Mouse (Mus musculus) CH12.LX (cell line): Measurements from ENCODE around the gene Megf11. TPM values are rescaled to one million over a fixed set of nuclear protein-coding genes. Genes with fewer than 3 reads are reported as not detected.

Source experiments
- DNase-seq: peaks from one replicate; pipeline ENCODE4 v3.0.0-alpha.2; 2013; ENCODE audit errors: extremely low read depth
- H3K27ac ChIP-seq: 2 replicates; pipeline ENCODE4 v1.5.1; 2012; ENCODE audit warnings: low read depth, mild to moderate bottlenecking, control low read depth, moderate library complexity; ENCODE audit not compliant: insufficient read depth
- H3K27me3 ChIP-seq: replicated peaks from 2 replicates; pipeline ENCODE3; 2012; ENCODE audit warnings: inconsistent platforms
- H3K36me3 ChIP-seq, 2 experiments: replicated peaks in 1 of 2; 2 replicates each; pipeline versions ENCODE3 to v1.6.1; 2012; ENCODE audit warnings: inconsistent platforms in 1 of 2, low read length in 1 of 2, mild to moderate bottlenecking in 1 of 2, mixed read lengths in 1 of 2, moderate library complexity in 1 of 2; ENCODE audit not compliant: control insufficient read depth in 1 of 2, insufficient read depth in 1 of 2
- H3K4me1 ChIP-seq, 2 experiments: 2 replicates each; pipeline ENCODE4 v1.6.1; 2012; ENCODE audit warnings: inconsistent platforms in 1 of 2, moderate library complexity in 1 of 2; ENCODE audit not compliant: insufficient read depth in 2 of 2, control insufficient read depth in 1 of 2
- H3K4me2 ChIP-seq: 2 replicates; pipeline ENCODE4 v1.6.1; 2012; ENCODE audit warnings: low read depth, mild to moderate bottlenecking, control low read depth; ENCODE audit not compliant: poor library complexity, insufficient read depth, severe bottlenecking
- H3K4me3 ChIP-seq, 3 experiments: fragments of 150-350 bp in 1 of 3; sonication (generic) in 1 of 3; replicated peaks in 1 of 3; 2 replicates each; pipeline versions ENCODE3 to v1.5.1; 2011 to 2012; ENCODE audit warnings: low read depth in 2 of 3, low read length in 2 of 3, mild to moderate bottlenecking in 2 of 3, moderate library complexity in 2 of 3, control low read depth in 1 of 3, improper control_type of control experiment in 1 of 3, inconsistent platforms in 1 of 3, mixed read lengths in 1 of 3; ENCODE audit not compliant: poor library complexity in 1 of 3
- H3K79me2 ChIP-seq: replicated peaks from 2 replicates; pipeline ENCODE4 v1.6.1; 2012; ENCODE audit warnings: mild to moderate bottlenecking, moderate library complexity; ENCODE audit not compliant: control insufficient read depth, poor library complexity, insufficient read depth, severe bottlenecking; ENCODE audit errors: extremely low read depth
- H3K9ac ChIP-seq: 2 replicates; pipeline ENCODE4 v1.6.1; 2012; ENCODE audit warnings: low read depth, mild to moderate bottlenecking, control low read depth, moderate library complexity; ENCODE audit not compliant: insufficient read depth
- H3K9me3 ChIP-seq: replicated peaks from 2 replicates; pipeline ENCODE3; 2012; ENCODE audit warnings: low read length, inconsistent platforms, mixed read lengths
- BHLHE40 ChIP-seq: IDR thresholded peaks from 2 replicates; pipeline ENCODE4 v1.6.1; 2011; ENCODE audit warnings: mild to moderate bottlenecking, low read depth, low read length, improper control_type of control experiment
- CHD2 ChIP-seq: IDR thresholded peaks from 2 replicates; pipeline ENCODE4 v1.6.1; 2011; ENCODE audit warnings: low read length, improper control_type of control experiment
- CTCF ChIP-seq, 2 experiments: IDR thresholded peaks in 1 of 2; conservative IDR thresholded peaks in 1 of 2; 2 replicates each; pipeline ENCODE4 v1.5.1; 2011 to 2012; ENCODE audit warnings: low read depth in 2 of 2, low read length in 2 of 2, improper control_type of control experiment in 1 of 2, inconsistent platforms in 1 of 2, mild to moderate bottlenecking in 1 of 2, moderate library complexity in 1 of 2
- E2F4 ChIP-seq: IDR thresholded peaks from 2 replicates; pipeline ENCODE4 v1.6.1; 2011; ENCODE audit warnings: low read depth, low read length, improper control_type of control experiment; ENCODE audit not compliant: insufficient replicate concordance
- ELF1 ChIP-seq: IDR thresholded peaks from 2 replicates; pipeline ENCODE4 v1.6.1; 2014; ENCODE audit warnings: low read depth, mild to moderate bottlenecking, inconsistent platforms, low read length, improper control_type of control experiment
- ETS1 ChIP-seq: conservative IDR thresholded peaks from 2 replicates; pipeline ENCODE4 v1.6.1; 2012; ENCODE audit warnings: low read depth, mild to moderate bottlenecking, inconsistent platforms, low read length, improper control_type of control experiment, moderate library complexity
- GABPA ChIP-seq: IDR thresholded peaks from 2 replicates; pipeline ENCODE4 v1.6.1; 2012; ENCODE audit warnings: low read depth, low read length, improper control_type of control experiment, inconsistent platforms; ENCODE audit not compliant: insufficient replicate concordance
- JUN ChIP-seq: IDR thresholded peaks from 2 replicates; pipeline ENCODE4 v1.6.1; 2011; ENCODE audit warnings: low read depth, mild to moderate bottlenecking, low read length, improper control_type of control experiment, moderate library complexity; ENCODE audit not compliant: insufficient read depth
- JUND ChIP-seq: conservative IDR thresholded peaks from 2 replicates; pipeline ENCODE4 v1.6.1; 2011; ENCODE audit warnings: low read depth, low read length, improper control_type of control experiment
- MAFK ChIP-seq: IDR thresholded peaks from 2 replicates; pipeline ENCODE4 v1.6.1; 2011; ENCODE audit warnings: low read length, improper control_type of control experiment; ENCODE audit not compliant: insufficient replicate concordance
- MAZ ChIP-seq: IDR thresholded peaks from 2 replicates; pipeline ENCODE4 v1.6.1; 2012; ENCODE audit warnings: low read depth, mild to moderate bottlenecking, inconsistent platforms, low read length, improper control_type of control experiment, moderate library complexity
- MXI1 ChIP-seq: IDR thresholded peaks from 2 replicates; pipeline ENCODE4 v1.6.1; 2011; ENCODE audit warnings: mild to moderate bottlenecking, low read depth, low read length, improper control_type of control experiment
- MYC ChIP-seq: IDR thresholded peaks from 2 replicates; pipeline ENCODE4 v1.6.1; 2011; ENCODE audit warnings: low read depth, mild to moderate bottlenecking, improper control_type of control experiment, low read length
- NELFE ChIP-seq: IDR thresholded peaks from 2 replicates; pipeline ENCODE4 v1.6.1; 2011; ENCODE audit warnings: low read depth, low read length, improper control_type of control experiment
- NRF1 ChIP-seq: IDR thresholded peaks from 2 replicates; pipeline ENCODE4 v1.6.1; 2014; ENCODE audit warnings: low read depth, mild to moderate bottlenecking, inconsistent platforms, low read length, improper control_type of control experiment, moderate library complexity
- PAX5 ChIP-seq: IDR thresholded peaks from 2 replicates; pipeline ENCODE4 v1.6.1; 2012; ENCODE audit warnings: low read length, inconsistent platforms, mixed read lengths
- POLR2A ChIP-seq: IDR thresholded peaks from 2 replicates; pipeline ENCODE4 v1.6.1; 2011; ENCODE audit warnings: low read depth, mild to moderate bottlenecking, improper control_type of control experiment, low read length
- POLR2AphosphoS2 ChIP-seq: IDR thresholded peaks from 2 replicates; pipeline ENCODE4 v1.6.1; 2011; ENCODE audit warnings: low read depth, low read length, improper control_type of control experiment
- RAD21 ChIP-seq: IDR thresholded peaks from 2 replicates; pipeline ENCODE4 v1.6.1; 2011; ENCODE audit warnings: low read depth, mild to moderate bottlenecking, low read length, improper control_type of control experiment, moderate library complexity
- RCOR1 ChIP-seq: conservative IDR thresholded peaks from 2 replicates; pipeline ENCODE4 v1.6.1; 2012; ENCODE audit warnings: low read depth, mild to moderate bottlenecking, inconsistent platforms, low read length, improper control_type of control experiment
- SIN3A ChIP-seq: IDR thresholded peaks from 2 replicates; pipeline ENCODE4 v1.6.1; 2012; ENCODE audit warnings: low read length, improper control_type of control experiment, inconsistent platforms
- SMC3 ChIP-seq: IDR thresholded peaks from 2 replicates; pipeline ENCODE4 v1.6.1; 2011; ENCODE audit warnings: low read depth, low read length, improper control_type of control experiment
- TBP ChIP-seq: conservative IDR thresholded peaks from 2 replicates; pipeline ENCODE4 v1.6.1; 2011; ENCODE audit warnings: low read depth, low read length, improper control_type of control experiment
- TCF12 ChIP-seq: IDR thresholded peaks from 2 replicates; pipeline ENCODE4 v1.6.1; 2014; ENCODE audit warnings: low read depth, mild to moderate bottlenecking, inconsistent platforms, low read length, improper control_type of control experiment
- UBTF ChIP-seq: IDR thresholded peaks from 2 replicates; pipeline ENCODE4 v1.6.1; 2012; ENCODE audit warnings: low read depth, mild to moderate bottlenecking, inconsistent platforms, low read length, improper control_type of control experiment, moderate library complexity
- ZC3H11A ChIP-seq: IDR thresholded peaks from 2 replicates; pipeline ENCODE4 v1.6.1; 2012; ENCODE audit warnings: low read depth, mild to moderate bottlenecking, inconsistent platforms, low read length, improper control_type of control experiment
- ZKSCAN1 ChIP-seq: IDR thresholded peaks from 2 replicates; pipeline ENCODE4 v1.6.1; 2012; ENCODE audit warnings: low read depth, inconsistent platforms, low read length, improper control_type of control experiment, borderline replicate concordance
- ZMIZ1 ChIP-seq: IDR thresholded peaks from 2 replicates; pipeline ENCODE4 v1.6.1; 2012; ENCODE audit warnings: low read depth, mild to moderate bottlenecking, inconsistent platforms, low read length, improper control_type of control experiment
- ZNF384 ChIP-seq: IDR thresholded peaks from 2 replicates; pipeline ENCODE4 v1.6.1; 2012; ENCODE audit warnings: low read depth, low read length, improper control_type of control experiment, inconsistent platforms
- dilution Hi-C: fragments of 300-500 bp; cut with MboI; formaldehyde crosslinking; loops from 2 replicates; pipeline ENCODE4 v1.14.3; 2020; ENCODE audit warnings: low sequenced_read_pairs; ENCODE audit not compliant: extremely low pct_unique_long_range_greater_than_20kb, extremely low pct_ligation_motif_present
- in situ Hi-C: fragments of 300-500 bp; cut with MboI; formaldehyde crosslinking; loops from 3 replicates; pipeline ENCODE4 v1.14.3; 2019; ENCODE audit warnings: low sequenced_read_pairs, low pct_ligation_motif_present, low pct_unique_long_range_greater_than_20kb, mixed read lengths
- polyA plus RNA-seq: library from polyadenylated mRNA; unstranded; fragments of >175 nt; gene quantifications from 2 replicates; pipeline ENCODE4 v1.2.1, GENCODE M21; 2012; ENCODE audit warnings: low read depth; ENCODE audit not compliant: insufficient read length
- total RNA-seq, 2 experiments: library from RNA; depleted of rRNA; stranded (reverse); fragments of 300-350 nt in 1 of 2; fragments of >200 nt in 1 of 2; gene quantifications; 2 replicates each; pipeline ENCODE4 v1.2.3; 2012 to 2014

The Megf11 gene
- total and polyA plus RNA-seq, 3 experiments, result 0.04 to 0.59 TPM; not detected in 1

DNA sequence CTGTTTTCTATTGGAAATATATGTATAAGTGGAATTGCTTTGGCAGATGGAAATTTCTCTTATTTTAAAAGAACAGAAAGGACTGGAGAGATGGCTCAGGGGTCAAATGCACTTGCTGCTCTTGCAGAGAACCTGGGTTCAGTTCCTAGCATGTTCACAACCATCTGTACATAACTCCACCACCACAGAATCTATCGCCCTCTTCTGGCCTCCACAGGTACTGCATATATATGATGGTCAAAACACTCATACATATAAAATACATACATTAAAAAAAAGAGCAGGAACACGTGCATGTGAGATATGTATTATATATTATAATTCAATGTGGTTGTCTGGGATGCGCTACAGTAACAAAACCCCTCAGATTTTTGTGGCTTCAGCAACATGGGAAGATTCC, 34.2 kb upstream of the Megf11 start:
- TF ChIP-seq MXI1, result no peak
- TF ChIP-seq JUN, result no peak
- no peak for TF ChIP-seq UBTF
- TF ChIP-seq E2F4, result no peak
- no peak for TF ChIP-seq GABPA
- no peak for TF ChIP-seq TCF12
- peak; percentile 25; the same call in 1 of the 2 replicates for TF ChIP-seq SMC3
- TF ChIP-seq ZNF384, result no peak
- TF ChIP-seq CTCF (conservative IDR thresholded peaks at IDR 0.05 in 1 of 2, IDR thresholded peaks at IDR 0.05 in 1 of 2; ENCODE audit: low read depth in 2 of 2, low read length in 2 of 2), result peak; percentile 58 to 64
- TF ChIP-seq POLR2A, result no peak
- no peak for TF ChIP-seq ETS1
- no peak for TF ChIP-seq ELF1
- TF ChIP-seq ZKSCAN1, result no peak
- TF ChIP-seq BHLHE40, result no peak
- TF ChIP-seq ZC3H11A, result no peak
- no peak for TF ChIP-seq ZMIZ1
- no peak for TF ChIP-seq JUND
- no peak for TF ChIP-seq MYC
- TF ChIP-seq RCOR1, result no peak
- peak; percentile 7 for TF ChIP-seq RAD21
- no peak for TF ChIP-seq MAZ
- TF ChIP-seq NELFE, result no peak
- Histone ChIP-seq H3K27ac (no peak overlapping the region), H3K27me3 (no peaks in the 10 kb centered on the region), H3K9ac (no peak overlapping the region), H3K4me1 (no peaks in the 10 kb centered on the region), H3K9me3 (no peaks in the 10 kb centered on the region), H3K4me2 (no peak overlapping the region), H3K36me3 (no peaks in the 10 kb centered on the region), H3K4me3 (no peak overlapping the region), H3K79me2 (no peaks in the 10 kb centered on the region)
- in situ Hi-C loops, result no loop called here
- dilution Hi-C loops, result no loop called here
- DNase-seq, result peak; percentile 33

DNA sequence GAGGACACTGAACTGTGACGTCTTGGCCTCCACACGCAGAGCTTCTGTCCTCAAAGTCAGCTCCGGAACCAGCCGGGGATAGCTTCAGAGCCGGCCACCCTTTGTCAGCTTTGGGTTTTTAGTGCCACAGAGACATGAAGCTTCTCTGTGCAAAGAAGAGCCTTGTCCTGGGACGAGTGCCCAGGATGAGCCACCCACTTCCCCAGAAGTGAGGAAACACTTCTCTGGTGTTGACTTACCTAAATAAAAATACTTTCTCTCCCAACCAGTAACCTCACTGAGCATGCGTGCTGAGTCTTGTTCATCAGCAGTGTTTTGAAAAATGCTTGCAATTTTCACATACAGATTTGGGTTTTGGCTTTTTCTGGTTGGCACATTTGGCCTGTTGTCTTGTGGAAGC, 29.8 kb upstream of the Megf11 start:
- Histone ChIP-seq H3K4me2 (no peak overlapping the region), H3K36me3 (no peaks in the 10 kb centered on the region), H3K79me2 (no peaks in the 10 kb centered on the region), H3K9ac (no peak overlapping the region), H3K27ac (no peak overlapping the region), H3K27me3 (no peaks in the 10 kb centered on the region), H3K4me1 (peaks cover 0 to 4% of the 10 kb centered on the region in 2 experiments; a peak in 2 of 4 replicates), H3K4me3 (no peak overlapping the region), H3K9me3 (no peaks in the 10 kb centered on the region)
- no peak for DNase-seq
- in situ Hi-C loops, result loop anchor here (5.0 kb wide), 1 partner anchor 37 kb away; no protein-coding TSS in a partner anchor
- dilution Hi-C loops, result no loop called here
- TF ChIP-seq ZKSCAN1, result no peak
- TF ChIP-seq E2F4, result no peak
- no peak for TF ChIP-seq POLR2A
- TF ChIP-seq POLR2AphosphoS2, result no peak
- no peak for TF ChIP-seq GABPA
- no peak for TF ChIP-seq ETS1
- TF ChIP-seq SMC3, result no peak
- TF ChIP-seq JUN, result no peak
- no peak for TF ChIP-seq TBP
- TF ChIP-seq MYC, result no peak
- TF ChIP-seq CHD2, result no peak
- no peak for TF ChIP-seq ZNF384
- TF ChIP-seq JUND, result no peak
- no peak for TF ChIP-seq MXI1
- TF ChIP-seq MAFK, result no peak
- no peak for TF ChIP-seq PAX5
- no peak for TF ChIP-seq NRF1
- no peak for TF ChIP-seq SIN3A
- TF ChIP-seq CTCF (conservative IDR thresholded peaks at IDR 0.05 in 1 of 2, IDR thresholded peaks at IDR 0.05 in 1 of 2; ENCODE audit: low read depth in 2 of 2, low read length in 2 of 2), result no peak
- no peak for TF ChIP-seq MAZ
